Mouse (Mus musculus): ENCODE data around the gene Gstm1. TPM values are rescaled to one million over a fixed set of nuclear protein-coding genes. Genes with fewer than 3 reads are reported as not detected.
"Not testable (repeated sequence)": the region's sequence is repeated elsewhere in the genome, so short reads cannot be mapped to it uniquely, and the experiment has no call there.

The Gstm1 gene
- polyA plus RNA-seq, 1 experiment from 2014 or later, result 73.6 TPM

DNA sequence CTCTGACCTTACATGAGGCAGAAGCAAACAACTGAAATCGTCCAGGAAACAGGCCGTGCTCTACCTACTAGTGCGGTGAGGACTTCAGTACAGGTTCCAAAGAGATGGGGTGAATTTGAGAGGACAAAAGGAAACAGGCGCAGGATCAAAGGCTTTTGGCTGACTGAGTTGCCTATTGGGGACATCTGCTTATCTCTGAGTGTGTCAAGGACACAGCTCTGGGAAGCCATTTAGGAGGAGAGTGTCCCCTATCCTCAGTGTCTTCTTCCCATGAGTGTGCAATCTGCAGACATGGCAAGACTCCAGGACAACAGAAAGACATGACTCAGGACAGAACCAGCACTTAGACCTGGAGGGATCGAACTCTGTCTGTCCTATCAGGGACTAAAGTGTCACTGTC is 33.3 kb downstream of the Gstm1 start:
- no peak overlapping the region for H3K9ac ChIP-seq (ENCODE audit: low read depth, low read length)
- no peaks in the 10 kb centered on the region for H3K36me3 ChIP-seq (ENCODE audit: control insufficient read depth, insufficient read depth, low read length)
- no peaks in the 10 kb centered on the region for H3K9me3 ChIP-seq (ENCODE audit: control insufficient read depth, low read length)
- no peaks in the 10 kb centered on the region for H3K4me1 ChIP-seq (ENCODE audit: control insufficient read depth, insufficient read depth, low read length)
- no peak overlapping the region for H3K4me2 ChIP-seq (replicated peaks; ENCODE audit: low read depth, low read length)
- 76% methylated on average over 5 of the region's 5 CpGs for WGBS
- H3K4me3 ChIP-seq (ENCODE audit: low read length), result no peak overlapping the region
- H3K27ac ChIP-seq (ENCODE audit: low read depth, low read length), result no peak overlapping the region
- H3K27me3 ChIP-seq (ENCODE audit: control insufficient read depth, insufficient read depth, low read length), result no peaks in the 10 kb centered on the region
- ATAC-seq (ENCODE audit: low FRiP score, low TSS enrichment), result no peak

DNA sequence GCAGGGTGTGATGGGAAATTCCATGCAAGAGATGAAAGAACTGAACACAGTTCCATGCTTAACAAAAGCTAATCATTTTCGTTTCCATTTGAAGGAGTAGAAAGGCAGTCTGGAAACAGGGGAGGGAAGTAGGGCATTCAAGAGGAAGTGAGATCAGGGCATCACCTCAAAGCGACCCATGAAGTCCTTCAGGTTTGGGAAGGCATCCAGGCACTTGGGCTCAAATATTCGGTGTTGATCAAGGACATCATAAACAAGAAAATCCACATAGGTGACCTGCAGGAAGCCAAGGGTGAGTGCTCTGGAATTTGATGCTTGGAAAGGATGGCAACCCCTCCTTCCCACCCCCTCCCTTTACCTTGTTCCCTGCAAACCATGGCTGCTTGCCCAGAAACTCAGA is 34.0 kb downstream of the Gstm1 start:
- Histone ChIP-seq H3K27me3 (ENCODE audit: control insufficient read depth, insufficient read depth, low read length) (no peaks in the 10 kb centered on the region), H3K4me3 (ENCODE audit: low read length) (no peak overlapping the region), H3K4me1 (ENCODE audit: control insufficient read depth, insufficient read depth, low read length) (no peaks in the 10 kb centered on the region), H3K27ac (ENCODE audit: low read depth, low read length) (no peak overlapping the region), H3K9ac (ENCODE audit: low read depth, low read length) (no peak overlapping the region), H3K9me3 (ENCODE audit: control insufficient read depth, low read length) (no peaks in the 10 kb centered on the region), H3K4me2 (replicated peaks; ENCODE audit: low read depth, low read length) (no peak overlapping the region), H3K36me3 (ENCODE audit: control insufficient read depth, insufficient read depth, low read length) (no peaks in the 10 kb centered on the region)
- WGBS, result 50% methylated on average over 3 of the region's 3 CpGs
- no peak for ATAC-seq (ENCODE audit: low FRiP score, low TSS enrichment)

DNA sequence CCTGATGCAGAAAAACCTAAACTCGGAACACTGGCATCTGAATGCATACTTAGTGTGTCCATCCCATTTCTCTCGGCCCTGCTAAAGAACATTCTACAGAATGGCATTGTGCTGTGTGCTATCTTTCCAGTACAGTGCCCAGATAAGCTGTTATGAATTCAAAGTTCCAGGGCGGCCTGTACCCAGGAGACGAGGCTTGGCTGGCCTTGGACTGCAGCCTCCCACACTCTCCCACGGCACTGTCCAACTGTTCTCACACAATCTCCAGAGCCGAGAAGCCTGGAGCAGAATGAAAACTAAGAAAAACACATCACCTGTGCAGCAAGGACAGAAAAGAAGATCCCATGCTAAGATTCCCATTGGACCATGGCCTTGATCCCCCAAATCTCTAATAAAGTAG is 35.0 kb downstream of the Gstm1 start:
- H3K9me3 ChIP-seq (ENCODE audit: control insufficient read depth, low read length), result no peaks in the 10 kb centered on the region
- H3K4me2 ChIP-seq (replicated peaks; ENCODE audit: low read depth, low read length), result no peak overlapping the region
- no peak overlapping the region for H3K4me3 ChIP-seq (ENCODE audit: low read length)
- H3K27me3 ChIP-seq (ENCODE audit: control insufficient read depth, insufficient read depth, low read length), result no peaks in the 10 kb centered on the region
- no peak overlapping the region for H3K27ac ChIP-seq (ENCODE audit: low read depth, low read length)
- WGBS, result 55% methylated on average over 6 of the region's 6 CpGs
- ATAC-seq (ENCODE audit: low FRiP score, low TSS enrichment), result no peak
- H3K9ac ChIP-seq (ENCODE audit: low read depth, low read length), result no peak overlapping the region
- no peaks in the 10 kb centered on the region for H3K36me3 ChIP-seq (ENCODE audit: control insufficient read depth, insufficient read depth, low read length)
- H3K4me1 ChIP-seq (ENCODE audit: control insufficient read depth, insufficient read depth, low read length), result no peaks in the 10 kb centered on the region

DNA sequence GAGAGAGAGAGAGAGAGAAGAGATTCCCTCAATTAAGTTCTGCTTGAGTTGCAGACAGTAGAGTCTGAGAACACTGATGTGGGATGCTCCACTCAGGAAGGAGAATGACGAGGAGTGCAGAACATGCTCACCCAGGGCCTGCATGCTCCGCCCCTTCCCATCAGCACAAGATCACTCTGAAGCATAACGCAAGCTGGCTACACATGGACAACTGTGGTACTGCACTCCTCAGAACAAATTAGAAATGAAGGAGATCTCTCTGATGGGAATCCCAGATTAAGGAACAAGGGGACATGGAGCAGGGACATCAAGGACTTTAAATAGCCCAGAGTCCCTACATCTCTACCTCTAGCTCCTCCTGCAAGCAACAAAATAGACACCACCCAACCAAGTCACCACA is 36.5 kb downstream of the Gstm1 start:
- no peaks in the 10 kb centered on the region for H3K9me3 ChIP-seq (ENCODE audit: control insufficient read depth, low read length)
- H3K4me3 ChIP-seq (ENCODE audit: low read length), result no peak overlapping the region
- H3K4me2 ChIP-seq (replicated peaks; ENCODE audit: low read depth, low read length), result no peak overlapping the region
- H3K27ac ChIP-seq (ENCODE audit: low read depth, low read length), result no peak overlapping the region
- 62% methylated on average over 3 of the region's 3 CpGs for WGBS
- no peak overlapping the region for H3K9ac ChIP-seq (ENCODE audit: low read depth, low read length)
- no peaks in the 10 kb centered on the region for H3K36me3 ChIP-seq (ENCODE audit: control insufficient read depth, insufficient read depth, low read length)
- no peaks in the 10 kb centered on the region for H3K4me1 ChIP-seq (ENCODE audit: control insufficient read depth, insufficient read depth, low read length)
- no peaks in the 10 kb centered on the region for H3K27me3 ChIP-seq (ENCODE audit: control insufficient read depth, insufficient read depth, low read length)
- ATAC-seq (ENCODE audit: low FRiP score, low TSS enrichment), result no peak

DNA sequence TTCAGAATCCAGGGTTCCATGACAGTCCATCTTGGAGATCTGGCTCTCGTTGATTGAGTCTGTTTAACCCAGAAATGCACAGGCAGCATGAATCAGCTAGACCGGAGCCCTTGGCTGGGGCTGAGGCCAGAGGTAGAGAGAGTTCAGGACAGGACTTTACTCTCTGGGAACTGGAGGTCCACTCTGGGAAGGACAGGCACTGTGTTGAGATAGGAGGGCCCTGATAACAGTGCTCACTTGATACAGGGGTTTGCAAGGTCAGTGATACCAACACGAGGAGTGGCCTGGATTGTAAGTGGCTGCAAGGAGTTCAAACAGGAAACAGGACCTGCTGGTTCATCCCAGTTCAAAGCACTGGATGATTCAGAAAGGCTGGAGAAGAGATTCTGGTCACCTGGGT is 40.1 kb downstream of the Gstm1 start:
- H3K27me3 ChIP-seq (ENCODE audit: control insufficient read depth, insufficient read depth, low read length), result no peaks in the 10 kb centered on the region
- H3K9me3 ChIP-seq (ENCODE audit: control insufficient read depth, low read length), result no peaks in the 10 kb centered on the region
- no peak overlapping the region for H3K9ac ChIP-seq (ENCODE audit: low read depth, low read length)
- no peaks in the 10 kb centered on the region for H3K4me1 ChIP-seq (ENCODE audit: control insufficient read depth, insufficient read depth, low read length)
- no peak overlapping the region for H3K4me3 ChIP-seq (ENCODE audit: low read length)
- no peak overlapping the region for H3K4me2 ChIP-seq (replicated peaks; ENCODE audit: low read depth, low read length)
- H3K36me3 ChIP-seq (ENCODE audit: control insufficient read depth, insufficient read depth, low read length), result no peaks in the 10 kb centered on the region
- 74% methylated on average over 3 of the region's 3 CpGs for WGBS
- ATAC-seq (ENCODE audit: low FRiP score, low TSS enrichment), result no peak
- no peak overlapping the region for H3K27ac ChIP-seq (ENCODE audit: low read depth, low read length)

DNA sequence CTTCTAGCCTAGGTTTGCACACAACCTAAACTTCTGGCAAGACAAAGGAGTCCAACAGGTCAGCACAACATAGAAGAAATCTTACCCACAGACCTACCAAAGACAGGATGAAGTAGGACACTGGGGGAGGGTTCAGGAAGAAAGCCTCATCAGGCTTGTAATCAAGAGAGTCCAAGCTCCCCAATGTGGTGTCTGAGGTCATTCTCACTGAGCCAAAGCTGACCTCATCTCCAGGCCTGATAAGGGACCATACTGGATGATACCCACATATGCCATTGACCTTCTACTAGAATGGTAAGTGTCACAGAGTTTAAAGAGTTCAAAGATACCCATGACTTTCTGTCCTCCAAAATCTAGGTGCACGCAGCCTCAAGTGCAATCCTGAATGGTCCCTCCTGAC is 43.5 kb downstream of the Gstm1 start:
- Histone ChIP-seq H3K27ac (ENCODE audit: low read depth, low read length) (no peak overlapping the region), H3K9ac (ENCODE audit: low read depth, low read length) (no peak overlapping the region), H3K4me3 (ENCODE audit: low read length) (no peak overlapping the region), H3K9me3 (ENCODE audit: control insufficient read depth, low read length) (no peaks in the 10 kb centered on the region), H3K4me2 (replicated peaks; ENCODE audit: low read depth, low read length) (no peak overlapping the region), H3K4me1 (ENCODE audit: control insufficient read depth, insufficient read depth, low read length) (no peaks in the 10 kb centered on the region), H3K27me3 (ENCODE audit: control insufficient read depth, insufficient read depth, low read length) (no peaks in the 10 kb centered on the region), H3K36me3 (ENCODE audit: control insufficient read depth, insufficient read depth, low read length) (no peaks in the 10 kb centered on the region)
- no peak for ATAC-seq (ENCODE audit: low FRiP score, low TSS enrichment)
- WGBS, result 96% methylated on average over 1 of the region's 1 CpGs

DNA sequence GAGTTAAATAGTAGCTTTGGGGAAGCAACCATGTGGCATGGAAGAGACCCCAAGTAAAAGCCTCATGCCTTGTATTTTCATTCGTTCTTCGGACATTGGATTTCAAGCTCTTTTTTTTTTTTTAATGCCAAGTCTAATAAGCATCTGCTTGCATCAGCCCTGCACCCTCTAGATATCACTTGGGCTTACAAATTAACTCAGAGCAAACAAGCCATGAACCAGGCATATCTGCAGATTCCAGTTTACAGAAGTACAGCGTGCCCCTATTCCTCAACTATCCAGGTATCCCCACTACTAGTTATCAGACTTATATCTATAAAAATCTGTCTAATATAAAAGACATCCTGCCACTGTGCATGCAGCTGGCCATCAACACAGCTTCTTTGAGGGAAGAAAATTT is 45.7 kb downstream of the Gstm1 start:
- Histone ChIP-seq H3K9ac (ENCODE audit: low read depth, low read length) (no peak overlapping the region), H3K27me3 (ENCODE audit: control insufficient read depth, insufficient read depth, low read length) (no peaks in the 10 kb centered on the region), H3K4me3 (ENCODE audit: low read length) (no peak overlapping the region), H3K36me3 (ENCODE audit: control insufficient read depth, insufficient read depth, low read length) (no peaks in the 10 kb centered on the region), H3K27ac (ENCODE audit: low read depth, low read length) (no peak overlapping the region), H3K4me2 (replicated peaks; ENCODE audit: low read depth, low read length) (no peak overlapping the region), H3K4me1 (ENCODE audit: control insufficient read depth, insufficient read depth, low read length) (no peaks in the 10 kb centered on the region), H3K9me3 (ENCODE audit: control insufficient read depth, low read length) (no peaks in the 10 kb centered on the region)
- 83% methylated on average over 3 of the region's 3 CpGs for WGBS
- ATAC-seq (ENCODE audit: low FRiP score, low TSS enrichment), result no peak

DNA sequence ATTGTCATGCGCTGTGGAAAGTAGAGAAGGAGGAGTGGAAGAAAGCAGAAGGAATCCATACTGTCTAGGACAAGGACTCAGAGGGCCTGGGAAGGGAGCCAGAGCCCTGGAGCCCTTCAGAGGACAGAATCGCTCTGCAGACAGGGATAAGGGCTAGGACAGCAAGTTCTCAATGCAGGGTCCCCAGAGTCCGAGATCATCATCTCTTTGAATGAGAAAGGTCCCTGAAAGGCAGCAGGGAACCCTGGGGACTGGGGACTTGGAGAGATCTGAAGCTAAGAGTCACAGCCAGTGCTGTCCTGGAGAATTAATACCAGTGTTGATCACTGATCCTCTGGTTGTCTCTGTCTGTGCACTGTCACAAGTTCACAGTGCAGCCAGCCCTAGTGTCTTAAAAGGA is 46.7 kb downstream of the Gstm1 start:
- not testable (repeated sequence) for H3K4me3 ChIP-seq (ENCODE audit: low read length); H3K27me3 ChIP-seq (ENCODE audit: control insufficient read depth, insufficient read depth, low read length); H3K9ac ChIP-seq (ENCODE audit: low read depth, low read length); H3K27ac ChIP-seq (ENCODE audit: low read depth, low read length); H3K4me1 ChIP-seq (ENCODE audit: control insufficient read depth, insufficient read depth, low read length); ATAC-seq (ENCODE audit: low FRiP score, low TSS enrichment); H3K4me2 ChIP-seq (replicated peaks; ENCODE audit: low read depth, low read length); H3K36me3 ChIP-seq (ENCODE audit: control insufficient read depth, insufficient read depth, low read length); H3K9me3 ChIP-seq (ENCODE audit: control insufficient read depth, low read length)
- WGBS, result 58% methylated on average over 3 of the region's 3 CpGs

DNA sequence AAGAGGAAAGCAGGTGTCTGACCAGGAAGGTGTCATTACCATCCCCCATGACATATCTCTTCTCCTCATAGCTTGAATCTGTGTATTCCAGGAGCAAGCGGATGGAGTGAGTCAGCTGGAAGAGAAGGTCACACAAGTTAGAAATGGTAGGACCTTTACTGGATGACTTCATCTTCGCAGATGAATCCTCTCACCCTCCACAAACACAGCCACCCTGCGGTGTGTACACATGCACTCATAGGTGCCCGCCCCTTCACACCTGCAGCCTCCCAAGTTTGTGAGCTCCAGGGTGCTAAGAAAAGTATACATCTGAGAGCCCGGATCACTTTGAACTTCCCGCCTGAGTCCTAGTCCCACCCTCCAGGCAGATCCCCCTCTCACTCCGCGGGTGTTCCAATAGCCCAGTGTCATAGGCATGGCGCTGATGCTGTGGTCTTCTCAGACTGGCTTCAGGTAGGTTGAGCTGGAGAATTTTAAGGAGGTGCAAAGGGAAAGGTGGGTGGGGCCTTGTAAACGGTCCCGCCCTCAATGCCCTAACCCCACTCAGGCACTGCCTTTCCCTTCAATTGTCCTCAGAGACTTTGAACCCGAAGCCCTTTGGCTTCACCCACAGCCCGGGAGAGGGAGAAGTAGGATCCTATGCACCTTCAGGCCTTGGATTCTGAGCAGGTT is 48.9 kb downstream of the Gstm1 start, which contains the start of gene Gstm3:
Gstm3 (minus strand) TSS at position 560 of the 672 bp plus-strand sequence.
- Histone ChIP-seq H3K36me3 (ENCODE audit: control insufficient read depth, insufficient read depth, low read length) (no peaks in the 10 kb centered on the region), H3K27me3 (ENCODE audit: control insufficient read depth, insufficient read depth, low read length) (no peaks in the 10 kb centered on the region), H3K9me3 (ENCODE audit: control insufficient read depth, low read length) (no peaks in the 10 kb centered on the region), H3K4me2 (replicated peaks; ENCODE audit: low read depth, low read length) (no peak within 1 kb of the TSS), H3K9ac (ENCODE audit: low read depth, low read length) (no peak within 1 kb of the TSS), H3K27ac (ENCODE audit: low read depth, low read length) (no peak within 1 kb of the TSS), H3K4me1 (ENCODE audit: control insufficient read depth, insufficient read depth, low read length) (no peaks in the 10 kb centered on the region), H3K4me3 (ENCODE audit: low read length) (no peak within 1 kb of the TSS)
- ATAC-seq (ENCODE audit: low FRiP score, low TSS enrichment), result no peak
- WGBS, result 56% methylated on average over 13 of the region's 13 CpGs
